Mouse (Mus musculus): Measurements from ENCODE around the gene 2010003K11Rik. TPM values are rescaled to one million over a fixed set of nuclear protein-coding genes. Genes with fewer than 3 reads are reported as not detected.
A peak's percentile ranks its signal among the peaks of the same experiment; 100 is the strongest.

Gene 2010003K11Rik
- polyA plus RNA-seq, 1 experiment from 2014 or later: 156 TPM

- Histone ChIP-seq H3K27ac (ENCODE audit: low read depth, low read length) (no peak overlapping the region), H3K9ac (ENCODE audit: low read depth, low read length) (no peak overlapping the region), H3K36me3 (ENCODE audit: control insufficient read depth, insufficient read depth) (no peaks in the 10 kb centered on the region), H3K9me3 (ENCODE audit: control insufficient read depth) (no peaks in the 10 kb centered on the region), H3K27me3 (replicated peaks; ENCODE audit: control insufficient read depth, insufficient read depth, low read length) (no peaks in the 10 kb centered on the region), H3K4me1 (replicated peaks; ENCODE audit: control insufficient read depth, insufficient read depth, low read length) (peaks cover 4% of the 10 kb centered on the region; the same call in 1 of the 2 replicates), H3K4me3 (ENCODE audit: low read depth, low read length) (no peak overlapping the region), H3K4me2 (replicated peaks; ENCODE audit: low read depth) (no peak overlapping the region)
- no peak for ATAC-seq
- WGBS: 66% methylated on average over 9 of the region's 9 CpGs
- no peak for TF ChIP-seq CTCF (IDR thresholded peaks at IDR 0.05; ENCODE audit: low read depth)
Measured at GRCm38 (mm10) chr19:4492526-4493296, 5.7 kb downstream of the 2010003K11Rik start.

GRCm38 (mm10) chr19:4491080-4491695, 7.2 kb downstream of the 2010003K11Rik start:
- no peak overlapping the region for H3K9ac ChIP-seq (ENCODE audit: low read depth, low read length)
- no peaks in the 10 kb centered on the region for H3K4me1 ChIP-seq (replicated peaks; ENCODE audit: control insufficient read depth, insufficient read depth, low read length)
- ATAC-seq: no peak
- H3K27ac ChIP-seq (ENCODE audit: low read depth, low read length): no peak overlapping the region
- H3K4me2 ChIP-seq (replicated peaks; ENCODE audit: low read depth): no peak overlapping the region
- no peak overlapping the region for H3K4me3 ChIP-seq (ENCODE audit: low read depth, low read length)
- no peaks in the 10 kb centered on the region for H3K36me3 ChIP-seq (ENCODE audit: control insufficient read depth, insufficient read depth)
- no peaks in the 10 kb centered on the region for H3K9me3 ChIP-seq (ENCODE audit: control insufficient read depth)
- peak; percentile 30; the same call in 1 of the 2 replicates for TF ChIP-seq CTCF (IDR thresholded peaks at IDR 0.05; ENCODE audit: low read depth)
- WGBS: 70% methylated on average over 10 of the region's 10 CpGs
- H3K27me3 ChIP-seq (replicated peaks; ENCODE audit: control insufficient read depth, insufficient read depth, low read length): no peaks in the 10 kb centered on the region

GRCm38 (mm10) chr19:4487877-4488276, 10.5 kb downstream of the 2010003K11Rik start:
- no peak for TF ChIP-seq CTCF (IDR thresholded peaks at IDR 0.05; ENCODE audit: low read depth)
- Histone ChIP-seq H3K36me3 (ENCODE audit: control insufficient read depth, insufficient read depth) (no peaks in the 10 kb centered on the region), H3K4me1 (replicated peaks; ENCODE audit: control insufficient read depth, insufficient read depth, low read length) (no peaks in the 10 kb centered on the region), H3K9me3 (ENCODE audit: control insufficient read depth) (no peaks in the 10 kb centered on the region), H3K9ac (ENCODE audit: low read depth, low read length) (no peak overlapping the region), H3K4me3 (ENCODE audit: low read depth, low read length) (no peak overlapping the region), H3K4me2 (replicated peaks; ENCODE audit: low read depth) (no peak overlapping the region), H3K27ac (ENCODE audit: low read depth, low read length) (no peak overlapping the region), H3K27me3 (replicated peaks; ENCODE audit: control insufficient read depth, insufficient read depth, low read length) (no peaks in the 10 kb centered on the region)
- no peak for ATAC-seq
- 79% methylated on average over 2 of the region's 2 CpGs for WGBS

GRCm38 (mm10) chr19:4485006-4485405, 13.4 kb downstream of the 2010003K11Rik start:
- Histone ChIP-seq H3K4me2 (replicated peaks; ENCODE audit: low read depth) (no peak overlapping the region), H3K36me3 (ENCODE audit: control insufficient read depth, insufficient read depth) (no peaks in the 10 kb centered on the region), H3K4me3 (ENCODE audit: low read depth, low read length) (no peak overlapping the region), H3K9ac (ENCODE audit: low read depth, low read length) (no peak overlapping the region), H3K9me3 (ENCODE audit: control insufficient read depth) (no peaks in the 10 kb centered on the region), H3K27me3 (replicated peaks; ENCODE audit: control insufficient read depth, insufficient read depth, low read length) (no peaks in the 10 kb centered on the region), H3K27ac (ENCODE audit: low read depth, low read length) (no peak overlapping the region), H3K4me1 (replicated peaks; ENCODE audit: control insufficient read depth, insufficient read depth, low read length) (no peaks in the 10 kb centered on the region)
- no peak for ATAC-seq
- WGBS: 29% methylated on average over 5 of the region's 5 CpGs
- TF ChIP-seq CTCF (IDR thresholded peaks at IDR 0.05; ENCODE audit: low read depth): no peak

GRCm38 (mm10) chr19:4482111-4482859, 16.1 kb downstream of the 2010003K11Rik start:
- Histone ChIP-seq H3K36me3 (ENCODE audit: control insufficient read depth, insufficient read depth) (no peaks in the 10 kb centered on the region), H3K27me3 (replicated peaks; ENCODE audit: control insufficient read depth, insufficient read depth, low read length) (no peaks in the 10 kb centered on the region), H3K4me2 (replicated peaks; ENCODE audit: low read depth) (no peak overlapping the region), H3K9me3 (ENCODE audit: control insufficient read depth) (no peaks in the 10 kb centered on the region), H3K4me3 (ENCODE audit: low read depth, low read length) (no peak overlapping the region), H3K27ac (ENCODE audit: low read depth, low read length) (no peak overlapping the region), H3K9ac (ENCODE audit: low read depth, low read length) (no peak overlapping the region), H3K4me1 (replicated peaks; ENCODE audit: control insufficient read depth, insufficient read depth, low read length) (0 out of 2 replicates have a peak, but pooled peaks cover under 1% of the 10 kb centered on the region)
- ATAC-seq: no peak
- WGBS: 85% methylated on average over 3 of the region's 3 CpGs
- TF ChIP-seq CTCF (IDR thresholded peaks at IDR 0.05; ENCODE audit: low read depth): no peak

GRCm38 (mm10) chr19:4481326-4481725, 17.1 kb downstream of the 2010003K11Rik start:
- ATAC-seq: no peak
- Histone ChIP-seq H3K9ac (ENCODE audit: low read depth, low read length) (no peak overlapping the region), H3K9me3 (ENCODE audit: control insufficient read depth) (no peaks in the 10 kb centered on the region), H3K4me1 (replicated peaks; ENCODE audit: control insufficient read depth, insufficient read depth, low read length) (0 out of 2 replicates have a peak, but pooled peaks cover 4% of the 10 kb centered on the region), H3K4me2 (replicated peaks; ENCODE audit: low read depth) (no peak overlapping the region), H3K27ac (ENCODE audit: low read depth, low read length) (no peak overlapping the region), H3K36me3 (ENCODE audit: control insufficient read depth, insufficient read depth) (no peaks in the 10 kb centered on the region), H3K4me3 (ENCODE audit: low read depth, low read length) (no peak overlapping the region), H3K27me3 (replicated peaks; ENCODE audit: control insufficient read depth, insufficient read depth, low read length) (peaks cover 9% of the 10 kb centered on the region)
- TF ChIP-seq CTCF (IDR thresholded peaks at IDR 0.05; ENCODE audit: low read depth): no peak
- 27% methylated on average over 4 of the region's 4 CpGs for WGBS

All from intestine, postnatal 0 days (tissue).